Mouse (Mus musculus) ES-E14 (cell line): ENCODE results near the gene Eif4g3.

ENCODE experiments used
- CHD2 ChIP-seq: IDR thresholded peaks from 2 replicates; pipeline ENCODE4 v1.6.1; 2014; ENCODE audit warnings: mild to moderate bottlenecking, low read depth, low read length, inconsistent platforms
- HCFC1 ChIP-seq: IDR thresholded peaks from 2 replicates; pipeline ENCODE4 v1.6.1; 2012; ENCODE audit warnings: low read length, inconsistent platforms, borderline replicate concordance; ENCODE audit not compliant: insufficient read depth
- ZC3H11A ChIP-seq: IDR thresholded peaks from 2 replicates; pipeline ENCODE4 v1.6.1; 2012; ENCODE audit warnings: low read depth, mild to moderate bottlenecking, inconsistent platforms, low read length, borderline replicate concordance

- TF ChIP-seq ZC3H11A (no peak), CHD2 (no peak), HCFC1 (no peak)
These were observed 38.6 kb upstream of the Eif4g3 start for GRCm38 (mm10) chr4:137954184-137954583.
